Mouse (Mus musculus) layer of hippocampus, postnatal 25 days (tissue): ENCODE data around the gene Akap10. TPM values are rescaled to one million over a fixed set of nuclear protein-coding genes. Genes with fewer than 3 reads are reported as not detected.

Experiments used
- DNase-seq, 2 experiments: peaks; one replicate each; pipeline ENCODE4 v3.0.0; 2022; ENCODE audit warnings: mixed read lengths in 2 of 2, low spot score in 1 of 2; ENCODE audit errors: extremely low spot score in 1 of 2
- total RNA-seq, 2 experiments: library from RNA; stranded (reverse); gene quantifications; 2 replicates each; pipeline ENCODE4 v1.2.3; 2021

Akap10 gene
- total RNA-seq, 2 experiments from 2014 or later: 30.9 to 36.5 TPM

GRCm38 (mm10) chr11:61839182-61839581 is 90.9 kb downstream of the Akap10 start:
- no peak for DNase-seq

Other genes starting within 250 kb of the Akap10 start
- gene Fam83g, start 246.2 kb downstream of the Akap10 start, total RNA-seq: not detected
- gene Slc5a10, start 209.4 kb downstream of the Akap10 start, total RNA-seq: under 1 TPM; 0.38 to 0.62 TPM
- 10 to 100 TPM; 44.9 to 51.4 TPM for gene Prpsap2, start 168.2 kb downstream of the Akap10 start, total RNA-seq
- 10 to 100 TPM; 74.0 to 79.0 TPM for gene Ulk2, start 75.2 kb downstream of the Akap10 start, total RNA-seq
- 10 to 100 TPM; 83.0 to 89.6 TPM for gene Specc1, start 26.5 kb upstream of the Akap10 start, total RNA-seq